Mouse (Mus musculus) neural tube, embryonic 10.5 days (tissue): ENCODE data around the gene Ipmk.
A peak's percentile ranks its signal among the peaks of the same experiment; 100 is the strongest.

ENCODE experiments used
- DNase-seq: peaks from one replicate; pipeline ENCODE4 v3.0.0-alpha.2; 2017; ENCODE audit warnings: low spot score; ENCODE audit errors: extremely low spot score

Gene Ipmk

DNA sequence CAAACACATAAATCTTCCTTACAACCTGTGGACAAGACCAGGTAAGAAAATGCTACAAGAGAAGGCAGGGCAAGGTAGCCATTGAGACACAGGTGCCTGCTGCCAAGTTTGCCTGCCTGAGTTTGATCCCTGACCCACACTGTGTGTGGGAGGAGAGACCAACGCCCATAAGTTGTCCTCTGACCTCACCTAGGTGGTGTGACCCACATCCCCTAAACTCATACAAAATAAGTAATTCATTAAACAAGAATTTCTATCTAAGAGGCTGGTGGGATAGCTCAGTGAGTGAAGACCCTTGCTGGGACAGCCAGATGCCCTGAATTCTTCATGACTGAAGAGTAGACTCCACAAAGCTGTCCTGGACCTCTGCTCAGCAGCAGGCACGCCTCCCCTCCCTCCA is 7.4 kb upstream of the Ipmk start:
- DNase-seq, result no peak

DNA sequence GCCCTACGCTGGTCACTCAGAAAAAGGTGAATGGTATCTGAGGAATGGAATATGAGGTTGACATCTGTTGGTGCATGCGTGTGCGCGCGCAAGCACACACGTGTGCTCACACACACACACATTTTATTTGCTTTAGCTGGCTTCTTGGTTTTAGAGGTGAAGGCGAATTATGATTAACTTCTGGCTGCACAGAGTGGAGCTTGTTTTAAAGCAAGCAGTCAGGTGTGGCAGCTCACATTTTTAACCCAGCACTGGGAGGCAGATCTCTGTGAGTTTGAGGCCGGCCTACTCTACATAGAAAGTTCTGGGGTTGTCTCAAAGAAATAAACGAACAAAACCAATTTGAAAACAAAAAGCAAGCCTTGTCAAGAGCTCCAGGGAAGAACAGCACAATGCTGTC is 6.3 kb upstream of the Ipmk start:
- no peak for DNase-seq

GRCm38 (mm10) chr10:71342030-71342805 is 5.3 kb upstream of the Ipmk start:
- DNase-seq, result no peak

GRCm38 (mm10) chr10:71343130-71343529 is 4.4 kb upstream of the Ipmk start:
- no peak for DNase-seq

DNA sequence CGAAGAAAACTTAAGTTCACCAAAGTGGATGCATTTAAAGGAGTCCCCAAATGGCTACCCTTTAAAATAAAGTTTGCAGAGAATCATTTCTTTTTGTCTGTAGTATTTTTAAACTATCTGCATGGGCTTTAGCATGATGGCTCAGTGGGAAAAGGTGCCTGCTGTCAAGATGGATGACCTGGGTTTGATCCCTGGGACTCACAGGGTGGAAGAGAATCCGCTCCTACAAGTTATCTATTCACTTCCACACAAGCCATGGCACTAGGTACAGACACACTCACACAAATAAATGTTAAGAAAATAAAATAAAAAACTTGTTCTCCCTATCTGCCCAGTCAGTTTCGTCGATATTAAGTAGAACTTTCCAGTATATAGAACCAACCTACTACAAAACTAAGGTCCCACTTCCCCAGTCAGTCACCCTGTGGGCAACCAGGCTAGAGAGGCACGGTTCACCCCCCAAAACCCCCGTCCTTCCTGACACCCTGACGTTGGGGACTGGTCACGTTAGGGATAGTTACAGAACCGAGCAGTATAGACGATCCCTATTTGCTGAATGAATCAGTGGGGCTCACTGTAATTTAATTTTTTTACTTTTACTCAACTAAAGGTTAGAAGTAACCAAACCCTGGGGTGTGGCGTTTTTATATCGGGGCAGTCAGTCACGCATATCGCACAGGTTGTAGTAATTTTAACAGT is 3.8 kb upstream of the Ipmk start:
- DNase-seq, result no peak

DNA sequence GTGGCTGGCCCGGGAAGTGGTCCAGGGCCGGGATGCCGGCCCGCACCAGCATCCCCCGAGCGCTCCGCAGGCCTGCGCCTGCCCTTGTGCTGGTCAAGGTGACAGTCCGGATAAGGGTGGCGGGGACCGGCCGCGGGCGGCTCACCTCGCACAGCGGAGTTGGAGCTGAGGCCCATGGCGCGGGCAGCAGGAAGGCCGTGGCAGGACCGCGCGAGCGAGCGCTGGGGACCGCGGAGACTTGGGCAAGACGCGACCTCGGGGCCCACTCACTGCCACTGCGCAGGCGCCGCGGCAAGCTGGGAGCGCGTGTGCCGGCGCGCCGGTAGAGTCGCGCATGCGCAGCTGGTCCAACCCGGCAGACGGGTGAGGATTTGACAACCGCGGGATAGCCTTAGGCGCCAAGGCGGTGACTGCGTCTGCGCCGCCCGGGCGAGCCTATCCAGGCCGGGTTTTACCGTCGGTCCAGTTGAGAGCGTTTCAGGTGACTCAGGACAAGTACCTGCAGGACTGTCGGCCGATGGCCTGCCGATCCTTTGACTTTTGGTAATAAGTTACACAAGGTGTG is 2.9 kb upstream of the Ipmk start, which contains the start of gene Cisd1:
Gene Cisd1, minus strand, starts transcription at position 376 of the 565 bp plus-strand sequence.
- peak; percentile 94 for DNase-seq

GRCm38 (mm10) chr10:71346106-71346505 is 1.5 kb upstream of the Ipmk start:
- no peak for DNase-seq

- DNase-seq, result no peak
These were observed 648 bp upstream of the Ipmk start for GRCm38 (mm10) chr10:71346722-71347508.

DNA sequence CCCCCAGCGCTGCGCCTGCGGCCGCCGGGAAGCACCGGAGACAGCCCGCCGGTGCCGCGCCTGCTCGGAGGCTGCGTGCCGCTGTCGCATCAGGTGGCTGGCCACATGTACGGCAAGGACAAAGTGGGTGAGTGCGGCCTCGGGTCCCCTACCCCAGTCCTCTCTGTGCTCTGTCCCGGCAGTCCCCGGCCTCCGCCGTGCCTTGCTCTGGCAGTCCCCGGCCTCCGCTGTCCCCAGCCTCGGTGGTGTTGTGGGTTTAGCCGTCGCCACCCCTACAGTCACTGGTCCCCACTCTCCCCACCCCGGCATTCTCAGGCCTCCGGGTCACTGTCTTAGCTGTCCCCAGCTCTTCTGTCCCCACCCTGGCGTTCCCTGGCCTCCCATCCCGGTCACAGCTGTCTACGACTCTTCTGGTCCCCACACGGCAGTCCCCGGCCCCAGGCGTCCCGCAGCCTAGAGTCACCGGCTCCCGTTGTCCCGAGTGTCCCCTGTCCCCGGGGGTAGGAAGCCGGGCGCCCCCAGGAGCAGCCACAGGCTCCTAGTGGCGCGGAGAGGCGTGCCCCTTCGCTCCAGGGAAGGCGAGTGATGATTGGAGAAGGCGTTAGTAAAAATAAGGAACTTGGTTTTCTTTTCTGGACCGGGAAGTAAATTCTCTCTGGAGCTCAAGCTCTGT is 537 bp downstream of the Ipmk start:
- peak; percentile 74 for DNase-seq

DNA sequence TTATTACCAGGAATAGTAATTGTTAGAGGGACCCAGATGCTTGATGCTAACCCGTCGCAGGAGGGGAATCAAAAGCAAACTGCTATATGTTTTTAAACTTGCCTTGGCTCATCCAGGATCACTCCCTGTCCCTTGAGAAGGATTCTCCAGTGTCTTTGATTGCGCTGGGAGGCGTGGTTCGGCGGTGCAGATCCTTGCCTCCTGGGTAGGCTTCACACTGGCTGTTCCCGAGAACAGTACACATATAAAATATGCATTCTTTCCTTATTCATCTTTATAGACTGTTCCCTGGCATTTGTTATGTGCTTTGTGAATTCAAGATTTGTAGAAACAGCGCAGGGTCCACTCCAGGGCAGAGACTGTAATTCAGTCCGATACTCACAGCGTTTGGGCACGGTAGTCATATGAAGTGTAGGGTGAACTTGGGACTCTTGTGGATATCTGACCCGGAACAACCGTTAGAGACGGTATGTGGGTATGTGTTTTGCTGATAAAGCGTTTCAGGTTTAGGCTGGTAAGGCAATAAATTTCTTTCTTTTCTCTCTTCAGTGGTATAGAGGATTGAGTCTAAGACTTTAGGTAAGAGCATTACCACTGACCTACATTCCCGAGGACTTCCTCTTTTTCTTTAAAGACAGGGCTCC is 1.2 kb downstream of the Ipmk start:
- no peak for DNase-seq

DNA sequence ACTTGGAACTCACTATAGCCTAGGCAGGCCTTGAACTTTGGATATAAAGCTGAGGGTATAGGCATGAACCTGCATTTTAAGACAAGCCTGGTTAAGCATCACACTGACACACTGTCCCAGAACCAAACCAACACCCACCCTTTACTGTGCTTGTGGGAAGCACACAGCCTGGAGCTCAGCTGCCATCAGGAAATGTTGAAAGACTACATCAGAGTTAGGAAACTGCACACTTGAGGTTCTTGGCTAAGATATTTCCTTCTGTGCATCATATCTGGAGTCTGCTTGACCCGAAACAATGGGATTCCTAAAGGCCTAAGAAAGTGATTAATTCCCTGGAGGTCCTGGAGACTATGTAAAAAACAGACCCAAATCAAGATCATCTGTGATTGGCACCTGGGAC is 1.7 kb downstream of the Ipmk start:
- DNase-seq, result no peak

GRCm38 (mm10) chr10:71351301-71351700 is 3.7 kb downstream of the Ipmk start:
- no peak for DNase-seq

DNA sequence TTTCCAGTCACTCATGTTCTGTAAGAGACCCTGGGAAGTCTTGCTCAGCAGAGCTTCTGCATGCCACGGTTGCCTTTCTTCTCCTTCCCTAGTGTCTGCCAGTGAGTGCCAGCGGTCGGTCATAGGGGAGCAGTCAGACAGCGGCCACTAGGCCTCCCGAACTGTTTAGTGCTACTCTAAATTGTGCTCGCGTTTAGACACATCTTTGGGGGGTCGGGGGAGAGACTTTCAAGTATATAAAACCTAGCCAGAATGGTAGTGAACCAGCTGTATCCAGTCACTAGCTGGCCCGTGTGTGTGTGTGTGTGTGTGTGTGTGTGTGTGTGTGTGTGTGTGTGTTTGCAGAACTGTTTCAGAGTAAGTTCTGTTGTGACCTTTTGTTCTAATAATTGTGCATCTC is 6.3 kb downstream of the Ipmk start:
- DNase-seq, result no peak

DNA sequence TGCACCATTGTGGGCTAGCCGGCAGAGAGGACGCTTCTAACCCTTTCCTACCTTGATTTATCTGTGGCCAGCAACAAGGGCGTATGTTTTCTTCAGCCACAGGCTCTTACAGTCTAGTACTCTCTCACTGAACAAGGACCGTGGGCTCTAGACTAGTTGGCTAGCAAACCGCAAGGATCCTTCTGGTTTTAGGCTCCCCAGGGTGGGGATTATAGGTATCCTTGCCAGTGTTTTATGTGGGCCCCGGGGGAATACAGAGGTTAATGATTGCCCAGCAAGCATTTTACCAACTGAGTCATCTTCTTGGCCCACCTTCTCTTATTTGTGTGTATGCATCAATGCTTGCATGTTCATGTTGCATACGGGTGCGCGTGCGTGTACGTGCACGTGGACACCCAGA is 7.4 kb downstream of the Ipmk start:
- DNase-seq, result no peak

GRCm38 (mm10) chr10:71361044-71361443 is 13.5 kb downstream of the Ipmk start:
- DNase-seq, result no peak

DNA sequence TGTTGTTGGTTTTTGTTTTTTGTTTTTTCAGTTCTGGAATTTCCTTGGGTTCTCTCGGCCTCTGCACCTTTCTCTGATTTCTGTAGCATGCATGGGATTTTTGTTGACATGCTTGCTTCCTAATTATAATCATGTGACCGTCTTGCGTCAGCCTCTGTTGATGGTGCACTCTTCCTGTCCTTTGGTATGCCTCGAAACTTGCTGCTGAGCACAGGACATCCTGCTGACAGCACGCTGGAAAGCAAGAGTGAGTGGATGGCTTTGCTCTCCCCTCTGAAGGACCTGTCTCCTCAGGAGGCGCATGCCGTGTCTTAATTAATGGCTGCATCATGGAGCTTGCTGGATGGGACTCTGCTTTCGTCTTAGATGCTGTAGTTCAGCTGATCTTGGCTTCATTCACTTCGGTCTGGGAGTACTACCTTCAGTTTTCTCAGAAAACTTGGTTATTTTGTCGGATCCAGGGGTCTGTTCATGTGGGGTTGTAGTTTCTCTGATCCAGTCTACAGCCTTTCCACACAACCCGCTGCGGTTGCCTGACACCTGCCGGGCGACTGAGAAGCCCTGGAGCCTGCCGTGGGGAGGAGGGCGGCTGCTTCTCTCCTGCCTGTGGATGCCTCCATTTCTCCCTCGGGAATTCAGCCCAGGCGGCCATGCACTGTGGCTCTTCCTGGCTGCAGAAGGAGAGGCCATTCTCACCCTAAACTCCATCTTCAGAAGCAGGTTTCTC is 14.4 kb downstream of the Ipmk start:
- no peak for DNase-seq

GRCm38 (mm10) chr10:71363440-71363839 is 15.9 kb downstream of the Ipmk start:
- no peak for DNase-seq

GRCm38 (mm10) chr10:71363858-71364257 is 16.3 kb downstream of the Ipmk start:
- no peak for DNase-seq

DNA sequence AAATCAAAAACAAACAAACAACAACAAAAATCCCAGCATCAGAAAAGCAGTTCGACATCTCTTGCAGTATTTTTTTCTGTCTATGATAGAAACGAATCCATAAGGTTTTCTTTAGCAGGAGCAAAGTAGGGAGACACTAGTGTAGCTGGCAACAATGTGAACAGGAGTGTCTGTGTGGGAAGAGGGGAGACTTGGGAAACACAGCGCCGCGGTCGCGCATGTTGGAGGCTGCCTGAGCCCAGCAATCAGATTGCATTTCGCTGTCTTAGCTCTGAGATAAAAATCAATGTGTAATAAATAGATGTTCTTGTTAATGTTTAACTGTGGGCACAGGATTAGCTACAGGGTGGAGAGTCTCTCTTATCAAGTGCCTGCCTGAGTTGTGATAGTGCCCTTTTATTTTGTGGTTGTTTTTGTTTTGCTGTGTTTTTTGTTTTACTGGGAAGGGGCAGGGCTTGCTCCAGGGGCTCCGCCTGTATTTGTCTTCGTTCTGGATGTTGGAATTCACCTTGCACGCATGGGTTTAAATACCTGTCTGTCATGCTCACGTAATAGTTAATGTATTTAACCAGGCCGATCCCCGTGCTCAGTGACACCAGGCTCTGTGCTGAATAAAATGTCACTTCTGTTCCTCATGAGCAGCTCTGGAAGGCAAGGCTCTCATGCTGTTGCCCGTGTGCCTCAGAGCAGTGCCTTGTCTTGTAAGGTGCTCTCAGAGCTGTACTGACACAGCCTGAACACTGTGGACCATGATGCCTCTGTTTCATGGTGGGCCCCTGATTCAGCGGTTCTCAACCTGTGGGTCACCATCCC is 20.8 kb downstream of the Ipmk start:
- DNase-seq, result no peak
